Mouse (Mus musculus) frontal cortex, postnatal 36 days (tissue): ENCODE measurements around the gene Hephl1.

Experiments
- DNase-seq, 2 experiments: peaks; one replicate each; pipeline ENCODE4 v3.0.0; 2022; ENCODE audit warnings: low spot score in 2 of 2

Gene Hephl1

DNA sequence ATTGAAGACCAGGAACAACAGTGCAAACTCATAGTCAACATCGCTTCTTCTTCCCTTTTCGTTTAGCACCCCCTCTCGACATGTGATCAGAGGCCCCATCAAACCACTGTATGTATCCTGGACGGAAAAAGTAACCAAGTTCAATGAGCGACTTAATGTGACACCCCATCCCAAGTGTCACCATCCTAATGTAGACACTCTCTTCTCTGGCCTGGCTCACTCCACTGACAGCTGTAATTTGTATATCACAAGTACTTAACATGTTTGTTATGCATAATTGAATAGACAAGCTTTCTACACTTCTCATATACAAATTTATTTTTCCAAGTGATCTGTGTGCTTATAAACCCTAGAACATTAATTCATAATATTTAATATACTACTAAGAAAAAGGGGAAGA, 51.1 kb downstream of the Hephl1 start:
- no peak for DNase-seq

GRCm38 (mm10) chr9:15060026-15060425, 51.9 kb downstream of the Hephl1 start:
- DNase-seq = no peak

GRCm38 (mm10) chr9:15045740-15046139, 66.2 kb downstream of the Hephl1 start:
- no peak for DNase-seq

DNA sequence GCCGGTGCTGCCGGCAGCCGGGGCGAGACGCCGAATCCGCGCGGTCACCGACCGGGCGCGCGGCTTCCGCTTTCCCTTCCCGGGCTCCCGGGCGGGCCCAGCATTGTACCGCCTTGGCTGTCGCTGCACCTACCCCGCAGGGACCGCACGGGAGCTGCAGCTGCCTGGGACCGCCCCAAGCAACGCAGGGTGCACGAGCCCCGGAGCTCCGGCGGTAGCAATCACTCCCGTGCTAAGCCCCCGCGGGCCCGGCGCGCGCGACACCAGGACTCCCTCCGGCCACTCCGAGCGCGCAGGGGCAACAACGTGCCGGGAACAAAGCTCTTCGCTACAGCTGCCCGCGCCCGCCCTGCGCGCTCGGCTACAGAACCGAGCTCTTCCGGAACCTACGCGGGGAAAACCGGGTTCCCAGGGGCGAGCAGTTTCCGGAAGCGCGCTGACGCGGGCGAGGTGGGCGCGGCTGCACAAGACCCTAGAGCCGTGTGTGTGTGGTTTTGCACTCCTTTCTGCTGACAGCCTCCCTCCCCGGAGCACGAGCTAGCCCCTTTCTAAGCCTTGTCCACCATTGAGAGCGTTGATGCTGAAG, 66.7 kb downstream of the Hephl1 start, which contains the start of gene Panx1:
Panx1 (minus strand) TSS at position 395 of the 586 bp plus-strand sequence.
- DNase-seq = peak; percentile 59 to 60

DNA sequence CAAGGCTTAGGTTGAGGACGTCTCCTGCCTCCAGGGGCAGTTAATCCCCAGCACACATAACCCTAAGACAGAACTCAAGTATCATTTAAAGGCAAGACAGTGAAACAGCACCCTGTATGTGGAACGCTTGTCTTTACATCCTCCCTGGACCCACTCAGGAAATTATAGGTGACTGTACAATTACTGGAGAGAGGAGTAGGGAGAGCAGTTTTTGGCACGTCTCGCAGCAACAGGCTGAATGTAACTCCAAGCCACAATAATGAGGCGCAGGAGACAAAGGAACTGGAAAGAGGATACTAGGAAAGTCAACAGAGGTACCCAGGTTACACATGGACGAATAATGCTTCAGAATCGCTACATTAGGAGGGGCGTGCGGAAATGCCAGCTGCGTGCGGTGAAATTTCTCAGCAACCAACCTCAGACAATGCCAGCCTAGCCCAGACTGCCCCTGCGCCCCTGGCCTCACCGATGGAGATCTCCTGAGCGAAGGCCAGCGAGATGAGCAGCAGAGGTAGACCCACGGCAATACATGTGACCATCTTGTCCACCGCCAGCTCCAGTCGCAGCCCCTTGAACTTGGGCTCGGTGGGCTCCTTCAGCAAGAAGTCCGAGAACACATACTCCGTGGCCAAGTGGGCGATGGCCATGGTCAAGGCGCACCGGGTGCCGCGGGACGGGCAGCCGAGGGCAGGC, 67.4 kb downstream of the Hephl1 start:
- DNase-seq = peak in 1 of 2 experiments; percentile 28

DNA sequence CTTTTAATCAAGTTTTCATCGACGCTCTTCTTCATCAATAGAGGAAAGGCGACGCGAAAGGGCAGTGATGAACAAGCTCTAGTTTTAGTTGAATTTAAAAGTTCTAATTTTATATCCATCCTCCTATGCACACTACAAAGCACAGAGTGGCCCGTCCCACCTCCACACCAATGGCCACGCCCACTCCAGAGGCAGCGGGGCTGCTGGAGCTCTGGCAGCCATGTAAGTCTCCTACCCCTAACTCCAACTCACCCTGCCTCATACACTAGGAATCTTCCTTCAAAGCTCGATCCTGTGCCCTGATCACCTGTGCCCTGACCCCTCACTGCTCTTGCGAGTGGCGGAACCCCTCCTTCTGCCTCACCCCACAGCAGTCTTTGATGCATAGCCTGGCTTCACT, 70.4 kb downstream of the Hephl1 start:
- no peak for DNase-seq

GRCm38 (mm10) chr9:15039848-15040247, 72.1 kb downstream of the Hephl1 start:
- DNase-seq = no peak

DNA sequence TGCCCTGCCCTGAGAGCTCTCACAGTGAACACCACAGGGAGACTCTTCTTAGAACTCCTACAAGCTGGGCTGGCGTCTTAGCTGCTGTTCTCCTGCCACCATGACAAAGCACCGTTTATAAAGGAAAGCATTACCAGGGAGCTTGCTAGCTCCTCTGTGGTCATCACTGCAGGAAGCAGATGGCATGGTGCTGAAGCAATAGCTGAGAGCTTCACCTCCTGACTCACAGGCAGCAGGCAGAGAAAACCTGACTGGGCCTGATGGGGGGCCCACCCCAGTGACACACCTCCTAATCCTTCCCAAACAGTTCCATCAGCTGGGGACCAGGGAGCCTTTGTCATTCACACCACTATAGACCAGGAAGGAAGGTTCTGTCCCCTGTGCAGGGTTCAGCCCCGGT, 74.2 kb downstream of the Hephl1 start:
- DNase-seq = no peak

- no peak for DNase-seq
Measured at GRCm38 (mm10) chr9:15037237-15037636, 74.7 kb downstream of the Hephl1 start.

- no peak for DNase-seq
Measured at GRCm38 (mm10) chr9:15036807-15037206, 75.1 kb downstream of the Hephl1 start.

DNA sequence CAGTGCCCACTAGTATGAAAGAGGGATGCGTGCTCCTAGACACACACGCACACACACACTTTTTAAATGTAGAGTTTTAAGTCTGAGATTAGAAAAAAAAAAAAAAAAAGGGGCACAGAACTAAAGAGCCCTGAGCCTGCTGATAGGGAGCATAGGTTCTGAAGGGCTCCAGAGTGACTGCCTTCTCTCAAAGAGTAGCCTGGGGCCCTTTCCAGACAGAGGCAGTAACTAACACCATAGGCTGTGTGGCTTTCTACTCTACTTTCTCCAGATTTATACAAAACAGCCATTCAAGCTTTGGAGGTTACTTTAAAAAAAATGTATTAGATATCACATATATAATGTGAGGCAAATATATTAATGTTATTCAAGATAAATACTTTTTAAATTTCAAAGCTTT, 75.5 kb downstream of the Hephl1 start:
- DNase-seq = no peak

- DNase-seq = no peak
Measured at GRCm38 (mm10) chr9:15035979-15036378, 75.9 kb downstream of the Hephl1 start.

GRCm38 (mm10) chr9:15034546-15035273, 77.2 kb downstream of the Hephl1 start:
- DNase-seq = no peak

- DNase-seq = peak in 1 of 2 experiments; percentile 34
Measured at GRCm38 (mm10) chr9:15033568-15034160, 78.2 kb downstream of the Hephl1 start.

- DNase-seq = no peak
Measured at GRCm38 (mm10) chr9:15032797-15033196, 79.1 kb downstream of the Hephl1 start.

- peak in 1 of 2 experiments; percentile 42 for DNase-seq
Measured at GRCm38 (mm10) chr9:15030771-15031170, 81.1 kb downstream of the Hephl1 start.

GRCm38 (mm10) chr9:15029025-15029727, 82.7 kb downstream of the Hephl1 start:
- peak in 1 of 2 experiments; percentile 34 for DNase-seq

DNA sequence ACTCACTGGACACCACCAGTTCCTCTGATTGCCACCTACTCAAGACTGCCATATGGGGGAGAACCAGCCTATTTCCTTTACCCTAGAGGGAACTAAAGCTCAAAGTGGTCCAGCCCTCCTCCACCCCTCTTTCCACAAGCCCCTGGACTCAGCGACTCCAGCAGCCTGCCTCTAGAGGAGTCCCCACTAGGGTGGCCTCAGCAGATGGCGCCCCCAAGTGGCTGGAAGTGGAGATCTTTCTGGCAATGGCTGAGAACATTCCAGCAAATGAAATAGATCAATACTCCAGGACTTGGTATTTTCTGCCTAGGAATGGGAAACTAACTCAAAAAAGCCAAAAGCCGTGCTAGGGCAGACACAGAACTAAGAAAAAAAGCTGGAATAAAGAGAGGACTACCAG, 84.2 kb downstream of the Hephl1 start:
- DNase-seq = no peak

GRCm38 (mm10) chr9:15023049-15023448, 88.9 kb downstream of the Hephl1 start:
- no peak for DNase-seq

GRCm38 (mm10) chr9:15021156-15021555, 90.8 kb downstream of the Hephl1 start:
- no peak for DNase-seq

DNA sequence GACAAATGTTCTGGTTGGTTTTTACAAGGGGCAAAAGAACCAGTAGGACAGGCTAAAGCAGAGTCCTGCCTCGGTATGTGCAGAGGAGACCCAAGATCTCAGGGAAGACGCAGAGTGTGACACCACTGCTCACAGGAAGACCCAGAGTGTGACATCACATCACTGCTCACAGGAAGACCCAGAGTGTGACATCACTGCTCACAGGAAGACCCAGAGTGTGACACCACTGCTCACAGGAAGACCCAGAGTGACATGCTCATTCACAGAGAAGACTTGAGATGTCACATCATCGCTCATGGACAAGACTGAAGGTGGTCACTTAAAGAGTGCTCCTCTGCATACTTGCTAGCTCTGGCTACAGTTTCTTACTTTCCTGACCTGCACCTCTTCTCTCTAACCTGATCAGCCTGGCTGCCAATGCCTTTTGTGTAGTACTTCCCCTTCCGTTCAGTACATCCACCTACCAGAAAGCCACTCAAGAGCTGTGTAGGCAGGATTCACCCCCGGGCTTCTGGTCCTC, 91.3 kb downstream of the Hephl1 start:
- no peak for DNase-seq

DNA sequence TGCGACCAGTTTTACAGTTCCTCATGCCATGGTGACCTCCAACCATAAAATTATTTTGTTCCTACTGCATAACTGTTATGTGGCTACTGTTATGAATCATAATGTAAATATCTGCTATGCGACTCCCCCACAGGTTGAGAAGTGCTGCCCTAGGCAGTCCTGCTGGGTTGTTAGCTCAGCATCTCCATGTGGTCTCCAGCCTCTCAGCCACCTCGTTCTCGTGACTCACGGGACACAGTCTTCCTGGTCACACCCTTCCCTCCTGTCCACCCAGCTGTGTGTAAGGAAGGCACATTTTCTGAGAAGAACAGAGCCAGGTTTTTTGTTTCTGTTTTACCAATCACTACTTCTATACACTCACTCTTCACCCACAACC, 93.2 kb downstream of the Hephl1 start:
- no peak for DNase-seq
